Mouse (Mus musculus): ENCODE data around the gene Chrdl2. TPM values are rescaled to one million over a fixed set of nuclear protein-coding genes. Genes with fewer than 3 reads are reported as not detected.

The Chrdl2 gene
- total RNA-seq, 2 experiments from 2014 or later: not detected

DNA sequence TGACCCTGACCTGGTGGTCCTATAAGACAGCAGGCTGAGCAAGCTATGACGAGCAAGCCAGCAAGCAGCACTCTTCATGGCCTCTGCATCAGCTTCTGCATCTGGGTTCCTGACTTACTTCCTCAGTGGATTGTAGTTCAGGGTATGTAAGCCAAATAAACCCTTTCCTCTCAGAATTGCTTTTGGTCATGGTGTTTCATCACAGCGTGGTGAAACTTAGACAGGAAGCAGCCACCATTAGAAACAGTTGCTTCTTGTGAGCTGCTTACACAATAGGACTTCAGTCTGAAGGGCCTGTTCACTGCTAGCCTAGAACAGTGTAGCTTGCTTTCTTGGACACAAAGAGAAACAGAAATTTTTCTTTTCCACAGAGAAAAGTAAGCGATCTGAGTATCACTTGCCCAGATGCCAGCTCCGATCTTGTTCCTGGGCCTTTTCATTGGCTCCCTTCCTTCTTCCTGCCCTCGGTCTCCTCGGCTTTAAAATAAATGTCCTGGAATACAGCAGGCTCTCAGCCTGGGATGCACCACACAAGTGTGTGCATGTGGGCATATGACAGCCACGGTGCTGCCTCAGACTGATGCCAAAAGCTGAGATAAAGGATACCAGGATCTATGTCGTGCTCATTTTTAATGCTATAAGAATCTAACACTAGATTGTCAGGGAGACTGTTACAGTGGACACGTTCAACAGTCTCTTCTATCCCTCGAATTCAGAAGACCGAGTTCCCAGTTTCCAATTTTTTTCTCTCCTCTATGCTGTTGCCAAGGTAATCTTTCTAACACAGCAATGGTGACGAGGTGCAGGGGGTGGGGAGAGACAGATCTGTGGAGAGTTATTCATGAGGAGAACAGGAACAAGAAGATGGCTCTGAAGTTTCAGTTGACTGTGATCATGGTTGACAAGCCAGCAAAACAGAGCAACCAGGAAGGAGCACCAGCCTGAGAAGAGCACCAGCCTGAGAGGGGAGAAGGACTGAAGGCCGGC, 23.4 kb upstream of the Chrdl2 start:
- DNase-seq: no peak

DNA sequence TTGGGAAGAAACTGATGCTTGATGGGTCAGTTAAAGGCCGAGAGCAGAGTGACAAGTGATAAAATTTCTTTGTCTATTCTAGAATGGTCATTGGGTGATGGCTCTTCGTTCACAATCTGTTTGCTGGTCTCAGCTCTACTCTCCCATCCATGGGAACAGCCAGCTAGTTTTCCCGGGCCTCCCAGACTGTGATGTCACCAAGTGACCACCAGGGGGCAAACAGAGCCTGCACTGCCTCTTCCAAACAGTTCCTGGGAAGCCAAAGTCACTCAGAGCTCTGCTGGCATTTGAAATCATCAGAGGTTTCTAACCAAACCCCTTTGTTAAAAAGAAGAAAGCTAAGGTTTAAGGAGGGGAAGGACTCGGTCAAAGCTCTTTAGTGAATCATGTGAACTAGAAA, 17.2 kb upstream of the Chrdl2 start:
- DNase-seq: peak; percentile 71 to 81

DNA sequence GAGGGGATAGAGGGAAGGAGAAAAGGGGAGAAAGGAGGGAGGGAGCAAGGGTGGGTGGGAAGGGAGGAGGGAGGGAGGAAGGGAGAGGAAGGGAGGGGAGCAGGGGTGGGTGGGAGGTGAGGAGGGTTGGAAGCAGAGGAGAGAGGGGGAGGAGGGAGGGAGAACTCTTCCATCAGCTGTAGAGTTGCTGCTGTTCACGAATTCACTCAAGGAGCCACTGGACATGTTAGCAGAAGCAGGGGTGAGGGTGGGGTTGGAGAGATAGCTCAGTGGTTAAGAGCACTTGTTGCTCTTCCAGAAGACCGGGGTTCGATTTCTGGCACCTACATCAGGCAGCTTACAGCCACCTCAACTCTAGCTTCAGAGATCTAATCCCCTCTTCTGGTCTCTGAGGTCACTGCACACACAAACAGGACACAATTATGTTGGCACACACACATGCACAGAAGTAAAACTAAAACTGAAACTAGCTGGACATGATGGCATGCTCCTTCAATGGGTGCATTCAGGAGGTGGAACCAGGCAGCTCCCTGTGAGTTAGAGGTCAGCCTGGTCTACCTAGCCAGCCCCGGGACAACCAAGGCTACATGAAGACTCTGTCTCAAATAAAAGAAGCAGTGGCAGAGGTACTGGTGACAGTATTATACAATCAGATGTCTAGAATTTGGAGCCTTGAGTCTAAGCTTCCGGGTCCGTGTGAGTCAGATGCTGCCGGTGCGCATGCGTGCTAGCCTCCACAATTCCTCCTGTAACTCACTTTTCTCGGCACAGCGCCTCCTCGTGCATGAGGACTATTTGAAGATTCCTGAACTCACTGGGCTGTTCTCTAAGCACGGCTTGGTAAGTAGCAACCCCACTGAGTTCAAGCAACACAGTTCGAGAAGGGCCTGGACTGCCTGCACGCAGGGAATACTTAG, 15.9 kb upstream of the Chrdl2 start:
- no peak for DNase-seq

DNA sequence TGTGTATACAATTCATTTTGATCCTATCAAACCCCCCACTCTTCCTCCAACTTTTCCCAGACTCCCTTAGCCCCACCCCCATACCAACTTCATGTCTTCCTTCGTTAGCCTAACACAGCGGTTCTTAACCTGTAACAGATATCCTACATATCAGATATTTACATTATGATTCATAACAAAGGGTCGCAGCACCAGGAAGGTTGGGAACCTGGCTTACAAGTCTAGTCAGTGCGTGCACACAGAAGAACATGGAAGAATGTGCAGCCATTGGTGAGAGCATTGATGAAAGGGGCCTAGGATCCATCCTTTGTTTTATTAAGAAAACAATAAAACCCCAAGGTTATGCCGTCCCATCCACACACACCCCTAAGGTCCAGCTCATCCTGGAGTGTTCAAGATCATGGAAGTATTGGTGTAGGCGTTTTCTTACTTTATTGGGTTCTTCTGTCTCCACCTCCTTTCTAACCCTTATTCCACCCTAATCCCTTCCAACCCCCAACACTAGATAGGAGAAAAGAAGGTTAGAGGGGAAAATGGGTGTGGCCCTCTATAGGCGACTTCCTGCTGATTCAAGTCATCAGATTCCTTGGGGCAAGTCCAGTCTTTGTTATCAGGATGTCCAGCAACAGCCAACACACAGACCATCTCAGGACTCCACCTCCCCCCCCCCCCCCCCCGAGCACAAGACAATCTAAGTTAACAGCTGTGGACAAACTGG, 14.8 kb upstream of the Chrdl2 start:
- DNase-seq: no peak

DNA sequence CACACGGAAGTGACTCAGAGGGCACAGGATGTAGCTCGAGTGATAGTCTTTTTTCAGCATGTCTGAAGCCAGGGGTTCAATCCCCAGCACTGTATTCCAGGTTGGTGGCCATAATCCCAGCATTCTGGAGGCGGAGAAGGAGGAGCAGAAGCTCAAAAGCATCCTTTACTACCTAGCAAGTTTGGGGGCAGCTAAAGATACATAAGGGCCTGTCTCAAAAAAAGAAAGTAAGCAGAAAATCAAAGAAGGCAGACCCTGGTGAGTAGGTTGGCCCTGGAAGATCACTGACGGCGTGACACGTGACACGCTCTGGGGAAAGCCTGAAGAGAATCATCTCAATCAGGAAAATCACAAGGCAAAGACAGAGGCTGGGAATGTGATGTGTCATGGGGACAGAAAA, 12.8 kb upstream of the Chrdl2 start:
- DNase-seq: no peak

DNA sequence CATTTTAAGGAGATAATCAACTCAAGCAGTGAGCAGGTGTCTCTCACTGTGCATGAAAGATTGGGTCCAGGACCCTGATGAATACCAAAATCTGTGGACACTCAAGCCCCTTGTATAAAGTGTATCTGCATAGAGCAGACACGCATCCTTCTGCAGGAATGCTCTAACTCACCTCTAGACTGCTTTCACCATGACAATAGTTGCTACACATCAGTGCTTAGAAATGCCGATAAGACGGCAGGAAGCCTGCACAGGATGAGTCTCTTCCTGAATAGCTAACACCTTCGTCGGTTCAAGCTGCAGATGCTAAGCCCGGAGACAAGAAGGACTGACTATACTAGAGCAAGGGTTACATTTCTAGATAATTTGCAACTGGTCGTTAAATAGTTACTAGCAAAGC, 10.8 kb upstream of the Chrdl2 start:
- DNase-seq: no peak

DNA sequence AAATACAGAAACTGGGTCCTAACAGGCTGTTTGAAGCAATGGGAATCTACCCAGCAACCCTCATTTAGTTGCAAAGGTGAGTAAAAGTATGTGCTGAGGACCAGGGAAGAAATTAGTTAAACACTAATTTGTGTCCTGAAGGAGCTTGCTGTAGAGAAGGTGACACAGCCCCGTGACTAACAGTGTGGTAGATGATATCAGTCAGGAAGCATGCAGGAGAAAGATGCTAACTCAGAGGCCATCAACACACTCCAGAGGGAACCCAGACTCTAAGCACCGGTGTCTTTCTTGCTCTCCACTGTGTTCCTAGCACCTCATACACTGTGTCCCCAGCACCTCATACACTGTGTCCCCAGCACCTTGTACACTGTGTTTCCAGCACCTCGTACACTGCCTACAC, 7.3 kb upstream of the Chrdl2 start:
- no peak for DNase-seq

DNA sequence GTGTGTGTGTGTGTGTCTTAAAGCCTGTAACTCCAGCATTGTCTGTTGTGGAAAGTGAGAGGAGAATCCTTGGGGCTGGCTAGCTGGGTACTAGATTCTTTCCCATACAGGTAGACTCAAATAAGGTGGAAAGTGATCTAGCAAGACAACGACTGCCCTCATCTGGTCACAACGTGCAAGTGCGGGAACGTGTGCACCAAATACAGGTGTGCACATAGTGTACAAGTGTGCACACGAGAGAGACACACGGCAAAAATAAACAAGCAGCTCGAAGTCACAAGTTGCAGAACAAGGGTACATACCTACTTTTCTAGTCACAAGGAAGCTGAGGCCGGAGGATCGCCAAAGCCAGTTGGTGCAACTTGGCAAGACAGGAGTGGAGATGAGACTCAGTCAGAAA, 2.2 kb upstream of the Chrdl2 start:
- no peak for DNase-seq

DNA sequence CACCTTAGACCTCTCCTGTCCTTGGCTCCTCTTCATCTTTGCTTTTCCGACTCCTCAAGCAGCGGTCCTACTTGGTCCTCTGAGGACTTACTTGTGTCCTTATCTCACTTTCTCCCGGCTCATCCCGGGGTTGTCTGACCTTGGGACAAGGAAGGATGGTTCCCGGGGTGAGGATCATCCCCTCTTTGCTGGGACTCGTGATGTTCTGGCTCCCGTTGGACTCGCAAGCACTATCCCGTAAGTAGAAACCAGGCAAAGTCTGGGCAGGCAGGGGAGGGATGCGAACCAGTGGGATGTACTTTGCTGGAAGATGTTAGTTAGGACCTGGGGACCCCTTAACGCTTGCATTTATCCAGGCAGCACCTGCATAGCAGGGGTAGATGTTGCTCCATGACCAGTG, 439 bp downstream of the Chrdl2 start:
- DNase-seq: no peak

DNA sequence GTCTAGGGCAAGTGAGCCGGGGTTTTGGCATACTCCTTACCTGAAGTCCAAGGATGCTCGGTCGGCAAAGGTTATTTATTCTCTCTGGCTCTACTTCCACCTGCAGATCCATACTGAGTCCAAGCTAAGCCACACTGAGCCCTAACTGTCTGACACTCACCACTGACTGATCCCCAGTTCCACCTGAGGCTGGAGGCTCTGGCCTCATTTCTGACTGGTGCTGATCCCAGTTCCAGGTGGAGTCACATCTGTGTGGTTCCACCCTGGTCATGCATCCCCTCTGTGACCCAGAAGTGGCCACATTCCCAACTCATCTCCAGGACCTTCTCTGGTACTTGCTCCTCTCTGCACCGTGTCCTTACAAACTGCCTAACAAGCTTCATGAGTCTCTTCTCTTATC, 2.8 kb downstream of the Chrdl2 start:
- no peak for DNase-seq

DNA sequence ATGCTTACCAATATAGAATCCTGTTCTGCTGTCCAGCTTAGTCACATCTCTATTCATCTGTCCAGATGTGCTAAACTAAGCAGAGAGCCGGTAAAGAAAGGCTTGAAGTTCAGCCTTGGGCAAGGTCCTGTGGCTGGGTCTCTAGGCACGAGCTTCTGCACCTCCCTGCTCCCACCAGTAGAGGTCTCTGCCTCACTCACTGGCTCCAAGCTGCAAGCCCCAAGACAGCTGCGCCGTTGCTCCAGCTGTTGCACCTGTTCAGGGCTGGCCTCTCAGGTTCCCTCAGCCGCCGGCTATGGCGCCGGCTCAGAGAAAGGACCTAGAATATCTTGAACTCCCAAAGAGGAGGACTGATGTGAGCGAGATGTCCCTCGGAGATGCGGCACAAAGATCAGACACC, 3.7 kb downstream of the Chrdl2 start:
- DNase-seq: peak; percentile 49 to 73

DNA sequence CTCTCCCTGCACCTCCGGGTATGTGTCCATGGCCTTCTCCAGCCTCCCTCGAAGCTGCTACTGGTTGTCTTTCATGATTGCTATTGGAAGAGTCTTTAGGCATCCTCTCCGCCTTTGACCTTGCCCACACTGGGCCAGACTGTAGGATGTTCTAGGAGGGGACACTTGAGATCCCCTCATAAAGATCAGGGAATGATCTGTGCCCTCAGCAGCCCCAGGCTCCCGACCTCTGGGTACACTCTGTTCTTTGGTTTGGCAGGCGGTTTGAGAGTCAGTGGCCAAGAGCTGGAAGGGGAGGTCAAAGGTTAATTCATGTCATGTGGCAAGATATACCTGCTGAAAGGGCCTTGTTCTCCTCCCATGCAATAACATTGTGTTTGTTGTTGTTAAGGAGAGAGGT, 4.7 kb downstream of the Chrdl2 start:
- DNase-seq: peak; percentile 9 to 18

DNA sequence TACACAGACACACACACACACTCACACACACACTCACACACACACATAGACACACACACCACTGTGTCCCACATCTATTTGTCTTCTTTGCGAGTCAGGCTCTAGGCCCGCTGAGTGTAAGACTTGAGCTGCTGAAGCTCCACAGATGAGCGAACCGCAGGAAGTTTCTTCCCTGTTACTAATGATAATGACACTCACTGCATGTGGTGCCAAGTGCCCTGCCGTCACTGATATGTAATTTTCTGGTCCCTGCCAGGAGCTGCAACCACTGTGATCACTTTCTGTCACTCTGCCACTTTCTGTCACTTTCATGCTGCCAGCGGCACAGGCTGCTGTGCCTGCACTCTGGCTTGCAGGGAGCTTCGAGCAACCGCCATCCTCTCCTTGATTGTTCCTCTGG, 6.1 kb downstream of the Chrdl2 start:
- DNase-seq: peak; percentile 13 to 43

DNA sequence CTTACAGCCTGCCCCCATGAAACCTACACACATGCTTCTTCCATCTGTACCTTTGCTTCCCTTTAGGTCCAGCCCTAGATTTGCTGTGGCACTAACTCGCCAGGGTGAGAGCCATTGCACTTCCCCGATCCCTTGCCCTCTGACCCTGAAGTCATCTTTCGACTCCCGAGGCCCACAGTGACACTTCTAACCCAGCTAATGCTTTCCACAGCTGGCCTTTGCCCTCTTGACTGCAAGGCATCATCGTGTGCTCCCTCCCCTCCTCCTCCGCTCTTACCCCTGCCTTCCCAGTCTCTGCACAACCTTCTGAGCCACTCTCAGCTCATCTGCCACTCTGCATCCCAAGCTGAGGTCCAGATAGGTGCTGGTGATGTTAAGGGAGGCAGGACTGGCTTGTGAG, 6.5 kb downstream of the Chrdl2 start:
- DNase-seq: no peak

DNA sequence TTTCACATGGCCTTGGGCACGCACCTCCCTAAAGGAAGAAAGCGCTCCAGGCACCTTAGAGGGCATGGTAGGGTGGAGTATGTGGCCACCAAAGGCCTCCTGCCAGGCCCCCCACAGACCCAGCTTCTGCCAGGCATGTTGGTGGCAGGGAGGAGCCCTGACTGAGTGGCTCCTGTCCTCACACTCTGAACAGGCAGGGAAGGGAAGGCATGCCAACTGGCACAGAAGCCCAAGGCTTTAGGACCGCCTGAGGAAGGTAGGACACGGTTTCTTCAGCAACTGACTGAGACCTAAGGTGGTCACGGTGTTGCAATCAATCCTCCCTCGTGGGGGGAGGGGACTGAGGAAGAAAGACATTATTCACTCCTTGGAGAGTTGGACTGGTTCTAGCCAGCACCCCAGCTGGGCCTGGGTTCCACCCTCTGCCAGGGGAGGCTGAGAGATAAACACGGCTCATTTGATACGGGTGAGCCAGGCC, 8.2 kb downstream of the Chrdl2 start:
- DNase-seq: peak; percentile 26 to 36

DNA sequence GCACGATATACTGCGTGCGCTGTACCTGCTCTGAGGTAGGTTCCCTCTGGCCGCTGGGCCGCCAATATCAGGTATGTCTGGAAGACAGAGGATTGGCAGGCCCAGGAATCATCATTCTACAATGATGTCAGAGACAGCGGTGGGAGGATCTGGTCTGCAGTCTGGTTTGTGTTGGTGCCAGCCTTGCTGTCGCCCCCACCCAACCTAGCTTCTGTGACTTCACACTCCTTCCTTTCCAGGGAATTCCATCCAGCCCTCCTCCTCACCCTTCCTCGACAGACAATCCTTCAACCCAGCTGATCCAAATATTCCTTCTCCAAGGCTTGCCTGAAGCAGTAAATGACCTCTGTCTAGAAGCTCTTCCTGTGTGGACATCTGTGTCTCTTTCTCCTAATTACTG, 11.1 kb downstream of the Chrdl2 start:
- no peak for DNase-seq

DNA sequence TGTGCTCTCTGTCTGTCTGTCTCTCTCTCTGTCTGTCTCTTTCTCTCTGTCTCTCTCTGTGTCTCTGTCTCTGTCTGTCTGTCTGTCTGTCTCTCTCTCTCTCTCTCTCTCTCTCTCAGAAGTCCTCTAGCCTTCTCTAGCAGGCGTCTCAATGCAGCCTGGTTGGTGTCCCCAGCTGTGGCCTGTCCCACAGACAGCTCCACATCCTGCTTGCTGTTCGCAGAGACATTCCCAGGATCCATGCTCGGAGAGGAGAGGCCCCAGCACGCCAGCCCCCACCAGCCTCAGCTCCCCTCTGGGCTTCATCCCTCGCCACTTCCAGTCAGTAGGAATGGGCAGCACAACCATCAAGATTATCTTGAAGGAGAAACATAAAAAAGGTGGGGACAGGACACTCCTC, 21.4 kb downstream of the Chrdl2 start:
- DNase-seq: no peak

DNA sequence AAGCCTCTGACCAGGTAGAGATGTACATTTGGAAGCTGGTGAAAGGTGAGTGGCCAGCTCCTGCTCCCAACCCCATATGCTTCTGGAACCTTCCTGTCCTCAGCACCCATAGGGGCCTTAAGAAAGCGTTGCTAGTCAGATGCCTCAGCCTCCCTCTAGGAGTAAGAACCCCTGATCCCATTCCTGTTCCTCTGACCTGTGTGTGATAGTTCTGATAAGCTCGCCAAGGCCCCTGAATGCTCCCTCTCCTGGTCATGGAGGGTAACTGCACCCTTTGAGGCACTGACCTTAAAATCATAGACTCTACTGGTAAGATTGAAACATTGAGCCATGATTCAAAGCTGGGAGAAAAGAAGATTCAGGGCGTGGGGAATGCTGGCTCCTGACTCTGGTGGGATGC, 23.3 kb downstream of the Chrdl2 start:
- no peak for DNase-seq

DNA sequence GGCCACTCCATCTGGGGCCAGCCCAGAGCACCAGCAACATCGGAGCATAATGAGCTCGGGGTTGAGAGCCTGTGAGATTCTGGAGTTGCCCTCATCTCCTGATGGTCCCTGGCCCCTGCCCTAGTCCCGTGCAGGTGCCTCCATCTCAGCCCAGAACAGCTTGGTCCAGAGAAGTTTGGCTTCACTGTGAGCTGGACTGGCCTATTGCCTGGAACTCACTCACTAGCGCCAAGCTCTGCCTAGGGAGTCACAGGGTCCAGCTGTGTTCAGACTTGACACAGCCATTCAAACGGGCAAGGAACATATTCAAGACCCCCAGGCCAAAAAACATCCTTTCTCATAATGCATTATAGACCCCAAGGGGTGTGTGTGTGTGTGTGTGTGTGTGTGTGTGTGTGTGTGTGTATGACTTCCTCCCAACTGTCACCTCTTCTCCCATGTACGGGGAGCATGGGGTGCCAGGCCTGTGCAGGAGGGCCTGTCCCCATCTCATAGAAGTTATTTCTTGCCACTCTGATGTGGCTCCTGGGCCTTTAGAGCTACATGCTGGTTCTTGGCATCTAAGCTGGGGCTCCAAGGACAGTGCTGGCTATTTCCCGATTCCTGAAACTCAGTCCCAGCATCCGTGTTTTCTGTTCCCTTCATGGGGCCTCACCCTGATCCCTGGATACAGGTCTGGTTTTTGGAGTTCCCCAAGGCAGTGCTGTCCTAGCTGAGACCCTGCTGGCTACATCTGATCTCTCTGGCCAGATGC, 25.2 kb downstream of the Chrdl2 start:
- DNase-seq: no peak

DNA sequence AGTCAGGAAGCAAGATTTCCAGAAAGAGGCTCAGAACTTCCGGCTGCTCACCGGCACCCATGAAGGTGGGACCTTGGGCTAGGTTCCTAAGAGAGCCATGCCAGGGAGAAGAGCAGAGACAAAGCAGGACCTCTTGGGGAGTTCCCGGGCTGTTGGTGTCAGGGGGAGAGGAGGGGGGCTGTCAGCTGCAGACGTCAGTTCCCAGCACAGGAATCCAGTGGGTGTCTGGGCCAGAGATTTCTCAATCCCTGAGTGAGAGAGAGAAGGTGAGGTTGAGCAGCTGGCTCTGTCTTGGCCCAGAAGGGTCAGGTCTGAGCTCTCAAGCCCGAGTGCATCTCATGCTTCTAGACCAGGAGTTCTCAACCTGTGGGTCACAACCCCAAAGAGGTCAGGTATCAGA, 27.7 kb downstream of the Chrdl2 start:
- DNase-seq: peak in 1 of 2 experiments; percentile 9

DNA sequence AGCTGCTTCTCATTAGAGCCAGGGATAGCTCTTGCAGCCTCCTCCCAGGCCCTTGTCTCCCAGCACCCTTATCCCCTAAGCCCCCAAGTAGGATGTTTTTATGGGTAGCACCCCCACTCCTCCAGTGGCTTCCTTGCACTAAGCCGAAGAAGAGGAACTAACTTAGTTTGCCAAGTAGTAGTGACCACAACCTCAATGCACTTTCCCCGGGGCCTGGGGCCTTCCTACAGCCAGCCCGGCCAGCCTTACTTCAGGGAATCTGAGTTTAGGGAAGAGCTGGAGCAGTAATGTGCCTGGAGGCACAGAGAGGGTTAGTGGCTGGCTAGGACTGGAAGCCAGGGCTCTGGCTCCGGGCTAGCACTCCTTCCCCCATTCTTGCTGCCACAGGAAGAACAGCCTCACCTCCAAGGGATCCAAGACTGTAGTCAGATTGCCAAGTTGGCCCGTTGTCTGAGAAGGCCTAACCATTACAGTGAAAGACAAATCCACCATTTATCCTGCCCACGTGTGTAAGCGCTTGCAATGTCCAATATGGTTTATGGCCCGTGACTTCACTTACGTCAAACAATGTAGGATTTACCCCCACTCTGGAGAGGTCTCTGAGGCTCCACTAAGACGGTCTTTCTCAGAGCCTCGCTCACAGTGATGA, 29.0 kb downstream of the Chrdl2 start:
- no peak for DNase-seq

Measured in heart, adult 18-20 months (tissue).